Comparison of ENCODE assay signal across 22 mouse cellular contexts in the genomic region with DNA sequence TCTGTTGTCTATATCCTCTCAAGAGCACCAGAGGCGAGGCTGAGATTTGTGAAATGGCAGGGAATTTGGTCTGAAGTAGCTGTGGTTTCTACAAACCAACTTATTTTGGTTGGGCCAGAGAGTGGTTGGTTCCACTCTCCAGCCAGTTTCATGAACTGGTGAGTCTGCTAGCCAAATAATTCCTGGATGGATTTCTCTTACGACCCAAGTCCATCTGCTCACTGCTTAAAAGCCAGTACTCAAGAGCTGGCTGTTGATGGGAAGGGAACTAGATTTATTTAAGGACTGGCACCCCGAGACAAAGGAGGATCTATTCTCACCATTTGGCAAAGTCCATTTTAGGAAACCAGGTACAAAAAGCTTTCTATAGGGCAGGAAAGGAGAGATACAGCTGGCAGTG. TPM values are rescaled to one million over a fixed set of nuclear protein-coding genes. Genes with fewer than 3 reads are reported as not detected.
DNase-seq lines count a peak whose midpoint lies in the region; ATAC-seq and TF ChIP-seq lines count a peak whose summit lies in the region.
"Had no signal": no experiment of that assay in that cellular context is flagged by ENCODE, and none has a peak within 500 bp of the region (broad histone marks: within the 10 kb centered on the region; RNA-seq: fewer than 3 reads in every experiment).

No protein-coding gene starts in this region.

- H3K9me3 ChIP-seq in liver, embryonic 11.5 days (ENCODE audit: control insufficient read depth, low read length), result no peaks in the 10 kb centered on the region
- H3K9me3 ChIP-seq: forebrain, embryonic 10.5 days; hindbrain, embryonic 12.5 days had no signal

- no peak for ATAC-seq in liver, embryonic 11.5 days (replicated peaks; ENCODE audit: low FRiP score)
- ATAC-seq: forebrain, embryonic 14.5 days; hindbrain, embryonic 16.5 days; inflammation-experienced regulatory T-cells, adult 6 months; intestine, postnatal 0 days had no signal

- no peak overlapping the region for H3K4me3 ChIP-seq in liver, embryonic 11.5 days (ENCODE audit: low read depth, low read length)
- H3K4me3 ChIP-seq in lung, adult 2 months (replicated peaks; ENCODE audit: extremely low read depth, low read depth, low read length), result no peak overlapping the region
- H3K4me3 ChIP-seq: erythroblast, embryonic 14.5 days; forebrain, embryonic 10.5 days; hindbrain, embryonic 12.5 days had no signal

- no peak for TF ChIP-seq POLR2A in lung, adult 2 months (IDR thresholded peaks at IDR 0.05; ENCODE audit: borderline replicate concordance, extremely low read depth, low read depth, low read length)

- no peaks in the 10 kb centered on the region for H3K36me3 ChIP-seq in liver, embryonic 11.5 days (ENCODE audit: control insufficient read depth, insufficient read depth, low read length)
- H3K36me3 ChIP-seq: forebrain, embryonic 10.5 days; hindbrain, embryonic 12.5 days had no signal

- no peak for TF ChIP-seq CTCF in lung, adult 2 months (IDR thresholded peaks at IDR 0.05; ENCODE audit: insufficient read depth, low read length)

- no peaks in the 10 kb centered on the region for H3K27me3 ChIP-seq in liver, embryonic 11.5 days (replicated peaks; ENCODE audit: control insufficient read depth, insufficient read depth, low read length)
- H3K27me3 ChIP-seq: hindbrain, embryonic 12.5 days had no signal

- no peak overlapping the region for H3K4me2 ChIP-seq in liver, embryonic 11.5 days
- H3K4me2 ChIP-seq: hindbrain, embryonic 12.5 days had no signal

- 75% methylated on average over 3 of the region's 3 CpGs for WGBS in liver, embryonic 11.5 days
- 73% methylated on average over 3 of the region's 3 CpGs for WGBS in lung, adult 2 months

- H3K4me1 ChIP-seq in liver, embryonic 11.5 days (replicated peaks; ENCODE audit: control insufficient read depth, insufficient read depth, low read length), result no peaks in the 10 kb centered on the region
- H3K4me1 ChIP-seq in lung, adult 2 months (ENCODE audit: control insufficient read depth, insufficient read depth, low read length), result no peaks in the 10 kb centered on the region

- DNase-seq in brain, adult 2 months (ENCODE audit: low read depth, low spot score), result peak; percentile 88
- peak; percentile 58 for DNase-seq in cerebellum, adult 18-20 months
- DNase-seq in cerebellum, adult 9-11 months, result peak; percentile 76
- DNase-seq in cerebellum, postnatal 36 days, result peak; percentile 18 to 46
- no peak for DNase-seq in thymus, postnatal 14 days
- DNase-seq in liver, embryonic 11.5 days (ENCODE audit: low spot score), result no peak
- no peak for DNase-seq in lung, adult 2 months
- DNase-seq: adrenal gland, postnatal 10 days; gastrocnemius, postnatal 36 days; heart, adult 11 months; heart, postnatal 10 days; heart, postnatal 4 days had no signal

- no peak overlapping the region for H3K9ac ChIP-seq in liver, embryonic 11.5 days (ENCODE audit: low read depth, low read length)
- H3K9ac ChIP-seq: hindbrain, embryonic 12.5 days had no signal

- no peak overlapping the region for H3K27ac ChIP-seq in liver, embryonic 11.5 days (ENCODE audit: low read depth, low read length)
- H3K27ac ChIP-seq: forebrain, embryonic 10.5 days; hindbrain, embryonic 12.5 days had no signal

RNA-seq across cellular contexts. Expression of a gene that starts 57.1 kb away (rescaled TPM):
- polyA plus RNA-seq in liver, embryonic 11.5 days (2014; fragmentation: Nextera tagmentation; extraction: Ambion mirVana), result not detected in 2 replicates
- not detected in 2 replicates for polyA plus RNA-seq in lung, adult 2 months (2012; rRNA removed)
- polyA plus RNA-seq: C2C12; embryonic facial prominence, embryonic 14.5 days; erythroblast, embryonic 14.5 days; forebrain, embryonic 10.5 days; forebrain, embryonic 14.5 days; heart, embryonic 14.5 days; hindbrain, embryonic 12.5 days; hindbrain, embryonic 16.5 days; inflammation-experienced regulatory T-cells, adult 6 months; intestine, postnatal 0 days had no signal

Comparison
In these comparisons a context has a peak if more than half of its experiments do, and no peak if none do; other contexts are left out.
1. DNase-seq: peak in brain, adult 2 months (single experiment), cerebellum, adult 18-20 months (2 of 2), cerebellum, adult 9-11 months (single experiment) and cerebellum, postnatal 36 days (2 of 2); none in thymus, postnatal 14 days (single experiment), liver, embryonic 11.5 days (single experiment) and lung, adult 2 months (single experiment).